Mouse (Mus musculus) left cerebral cortex, postnatal 14 days (tissue): ENCODE measurements around the gene Malsu1. TPM values are rescaled to one million over a fixed set of nuclear protein-coding genes. Genes with fewer than 3 reads are reported as not detected.

ENCODE experiments used
- DNase-seq, 2 experiments: peaks; one replicate each; pipeline ENCODE4 v3.0.0; 2021 to 2022; ENCODE audit warnings: low spot score in 2 of 2, mixed read lengths in 1 of 2
- intact Hi-C: fragments of 180-260 bp; cut with DNase I; formaldehyde crosslinking; loops from one replicate; pipeline ENCODE4 v1.15.1; 2025
- total RNA-seq, 2 experiments: library from RNA; stranded (reverse); gene quantifications; 2 replicates each; pipeline ENCODE4 v1.2.3; 2021

The Malsu1 gene
- total RNA-seq, 2 experiments from 2014 or later, result 25.8 to 26.9 TPM

DNA sequence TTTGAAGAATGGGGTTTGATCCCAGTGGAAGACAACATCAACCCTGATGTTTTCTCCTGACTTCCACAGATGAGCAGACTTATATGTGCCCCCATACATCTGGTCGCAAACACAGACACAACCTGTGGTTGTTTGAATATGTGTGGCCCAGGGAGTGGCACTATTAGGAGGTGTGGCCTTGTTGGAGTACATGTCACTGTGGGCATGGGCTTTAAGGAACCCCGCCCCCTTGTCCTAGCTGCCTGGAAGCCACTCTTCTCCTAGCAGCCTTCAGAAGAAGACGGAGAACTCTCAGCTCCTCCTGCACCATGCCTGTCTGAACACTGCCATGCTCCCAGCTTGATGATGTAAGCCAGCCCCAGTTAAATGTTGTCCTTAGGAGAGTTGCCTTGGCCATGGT, 46.8 kb downstream of the Malsu1 start:
- intact Hi-C loops, result no loop called here
- DNase-seq, result no peak

DNA sequence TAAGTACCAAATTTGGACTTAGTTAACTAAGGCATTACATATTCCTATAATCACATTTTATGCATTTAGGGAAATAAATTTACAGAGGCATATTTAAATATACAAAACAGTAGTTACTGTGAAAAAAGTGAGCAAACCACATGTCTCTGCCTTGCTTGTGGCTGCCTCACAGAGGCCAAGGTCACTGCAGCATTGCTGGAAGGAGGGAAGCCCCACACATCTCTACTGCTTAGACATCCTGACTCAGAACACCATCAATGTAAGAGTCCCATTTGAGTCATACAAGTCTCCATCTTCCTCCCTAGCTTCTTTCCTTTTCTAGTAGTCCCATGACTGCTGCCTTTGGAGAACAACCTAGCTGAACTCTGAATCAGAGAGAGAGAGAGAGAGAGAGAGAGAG, 56.7 kb downstream of the Malsu1 start:
- intact Hi-C loops, result no loop called here
- DNase-seq, result no peak

DNA sequence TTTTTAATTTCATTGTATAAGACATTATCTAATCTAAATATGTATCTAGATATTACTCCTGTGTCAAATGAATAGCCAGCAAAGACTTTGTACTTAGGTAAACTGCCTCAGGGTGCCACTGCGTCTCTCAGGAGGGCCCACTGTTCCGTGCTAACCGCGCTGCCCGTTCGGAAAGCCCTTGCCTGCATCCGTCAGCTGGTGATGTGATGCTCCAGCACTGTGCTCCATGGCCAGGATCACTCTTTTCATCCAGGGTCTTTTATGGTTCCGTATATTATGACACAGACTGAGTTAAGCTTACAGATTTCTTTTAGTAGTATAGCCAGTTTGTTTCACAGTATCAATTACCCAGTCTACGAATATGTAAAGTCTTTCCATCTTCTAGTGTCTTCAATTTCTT, 58.3 kb downstream of the Malsu1 start:
- intact Hi-C loops, result no loop called here
- no peak for DNase-seq

DNA sequence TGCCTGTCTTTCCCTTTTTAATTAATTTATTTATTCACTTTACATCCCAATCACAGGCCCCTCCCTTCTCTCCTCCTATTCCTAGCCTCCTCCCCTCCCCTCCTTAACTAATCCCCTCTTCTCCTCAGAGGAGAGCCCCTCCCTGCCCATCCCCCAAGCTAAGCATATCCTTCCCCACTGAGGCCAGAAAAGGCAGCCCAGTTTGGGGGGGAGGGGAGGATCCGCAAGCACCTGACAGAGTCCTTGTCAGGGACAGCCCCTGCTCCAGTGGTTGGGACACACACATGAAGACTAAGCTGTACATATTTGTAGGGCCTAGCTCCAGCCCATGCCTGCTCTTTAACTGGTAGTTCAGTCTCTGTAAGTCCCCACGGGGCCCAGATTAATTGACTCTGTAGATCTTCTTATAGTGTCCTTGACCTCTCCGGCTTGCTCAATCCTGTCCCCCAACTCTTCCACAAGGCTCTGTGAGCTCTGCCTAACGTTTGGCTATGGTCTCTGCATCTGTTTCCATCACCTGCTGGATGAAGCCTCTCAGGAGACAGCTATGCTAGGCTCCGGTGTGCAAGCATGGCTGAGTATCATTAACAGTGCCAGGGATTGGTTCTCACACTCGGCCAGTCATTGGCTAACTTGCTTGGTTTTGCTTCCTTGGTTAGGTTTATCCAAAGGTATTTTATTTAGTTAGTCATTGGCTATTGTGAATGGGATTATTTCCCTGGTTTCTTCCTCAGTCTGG, 58.9 kb downstream of the Malsu1 start:
- intact Hi-C loops, result no loop called here
- no peak for DNase-seq

Other genes starting within 250 kb of the Malsu1 start
- gene Tmem176a, start 232.9 kb upstream of the Malsu1 start, total RNA-seq, result 10 to 100 TPM; 20.4 to 23.8 TPM
- gene Tmem176b, start 232.3 kb upstream of the Malsu1 start, total RNA-seq, result 10 to 100 TPM; 45.7 to 47.3 TPM
- not detected for gene Aoc1, start 200.9 kb upstream of the Malsu1 start, total RNA-seq
- not detected for gene 1600015I10Rik, start 143.9 kb upstream of the Malsu1 start, total RNA-seq
- not detected for gene Doxl2, start 98.8 kb upstream of the Malsu1 start, total RNA-seq
- gene Svs1, start 86.9 kb upstream of the Malsu1 start, total RNA-seq, result not detected
- gene Gpnmb, start 37.2 kb upstream of the Malsu1 start, total RNA-seq, result under 1 TPM; 0.70 to 0.99 TPM
- under 1 TPM; 0.18 to 0.47 TPM for gene Igf2bp3, start 141.2 kb downstream of the Malsu1 start, total RNA-seq
- 10 to 100 TPM; 66.6 to 82.9 TPM for gene Tra2a, start 190.2 kb downstream of the Malsu1 start, total RNA-seq
- 1 to 10 TPM; 8.1 to 9.0 TPM for gene Ccdc126, start 245.5 kb downstream of the Malsu1 start, total RNA-seq